Comparison of ENCODE assay signal across 9 mouse cellular contexts in the genomic region with DNA sequence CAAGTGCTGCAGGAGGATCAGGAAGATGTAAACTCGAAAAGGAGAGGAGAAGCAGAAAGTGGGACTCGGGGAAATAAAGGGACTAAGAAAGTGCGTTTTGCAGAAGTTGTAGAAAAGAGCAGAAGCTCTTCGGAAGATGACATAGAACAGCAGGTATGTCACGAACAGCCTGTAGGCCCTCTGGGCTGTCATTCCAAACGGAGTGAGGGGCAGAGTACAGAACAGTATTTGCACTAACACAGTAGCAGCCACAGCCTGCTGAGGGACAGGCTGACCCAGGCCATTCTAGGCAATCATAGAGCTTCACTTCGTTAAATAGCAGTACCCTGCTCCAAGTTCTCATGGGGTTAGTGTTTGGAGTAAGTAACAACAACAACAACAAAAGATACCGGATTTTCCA. TPM values are rescaled to one million over a fixed set of nuclear protein-coding genes. Genes with fewer than 3 reads are reported as not detected.
DNase-seq lines count a peak whose midpoint lies in the region; ATAC-seq and TF ChIP-seq lines count a peak whose summit lies in the region.
"Had no signal": no experiment of that assay in that cellular context is flagged by ENCODE, and none has a peak within 500 bp of the region (broad histone marks: within the 10 kb centered on the region; RNA-seq: fewer than 3 reads in every experiment).

No protein-coding gene starts in this region.

- H3K4me2 ChIP-seq in heart, embryonic 12.5 days = peak overlapping the region; percentile 91
- peak overlapping the region; percentile 92 for H3K4me2 ChIP-seq in hindbrain, embryonic 11.5 days (replicated peaks; ENCODE audit: low read depth, low read length)
- peak overlapping the region; percentile 92 for H3K4me2 ChIP-seq in midbrain, embryonic 11.5 days

- peaks cover 19% of the 10 kb centered on the region for H3K4me1 ChIP-seq in heart, embryonic 12.5 days (replicated peaks)
- peaks cover 11 to 19% of the 10 kb centered on the region in 2 experiments for H3K4me1 ChIP-seq in MEL (ENCODE audit: control insufficient read depth in 1 of 2, insufficient read depth in 2 of 2, low read length in 2 of 2)
- peaks cover 3% of the 10 kb centered on the region for H3K4me1 ChIP-seq in hindbrain, embryonic 11.5 days (replicated peaks; ENCODE audit: control insufficient read depth, insufficient read depth, low read length)
- peaks cover 12% of the 10 kb centered on the region for H3K4me1 ChIP-seq in midbrain, embryonic 11.5 days (ENCODE audit: control insufficient read depth, insufficient read depth, low read length)

- TF ChIP-seq CTCF in MEL (IDR thresholded peaks at IDR 0.05 in 2 of 3, conservative IDR thresholded peaks at IDR 0.05 in 1 of 3; ENCODE audit: control insufficient read depth in 1 of 3, insufficient read depth in 1 of 3, low read depth in 2 of 3, low read length in 3 of 3, poor library complexity in 1 of 3, severe bottlenecking in 1 of 3) = no peak

- TF ChIP-seq POLR2A in MEL (IDR thresholded peaks at IDR 0.05; ENCODE audit: control insufficient read depth in 1 of 2, insufficient read depth in 1 of 2, low read depth in 1 of 2, low read length in 2 of 2, poor library complexity in 1 of 2) = 0 out of 4 replicates have a peak, but pooled peaks of 1 of the 2 experiments have one; percentile 6

- H3K36me3 ChIP-seq in heart, embryonic 12.5 days = peaks cover 45% of the 10 kb centered on the region
- H3K36me3 ChIP-seq in MEL (ENCODE audit: control insufficient read depth in 1 of 2, insufficient read depth in 2 of 2, low read length in 2 of 2) = peaks cover 29 to 42% of the 10 kb centered on the region in 2 experiments
- peaks cover 3% of the 10 kb centered on the region; the same call in 1 of the 2 replicates for H3K36me3 ChIP-seq in hindbrain, embryonic 11.5 days (ENCODE audit: control insufficient read depth, insufficient read depth, low read length)
- H3K36me3 ChIP-seq in midbrain, embryonic 11.5 days (ENCODE audit: control insufficient read depth, insufficient read depth, low read length) = peaks cover 2% of the 10 kb centered on the region; the same call in 1 of the 2 replicates

- no peaks in the 10 kb centered on the region for H3K9me3 ChIP-seq in heart, embryonic 12.5 days (replicated peaks)
- no peaks in the 10 kb centered on the region for H3K9me3 ChIP-seq in MEL (replicated peaks; ENCODE audit: insufficient read depth, low read length)
- H3K9me3 ChIP-seq in hindbrain, embryonic 11.5 days (ENCODE audit: control insufficient read depth, low read length) = no peaks in the 10 kb centered on the region
- no peaks in the 10 kb centered on the region for H3K9me3 ChIP-seq in midbrain, embryonic 11.5 days (ENCODE audit: control insufficient read depth, low read length)

- 39% methylated on average over 8 of the region's 8 CpGs for WGBS in heart, embryonic 12.5 days
- 47% methylated on average over 8 of the region's 8 CpGs for WGBS in hindbrain, embryonic 11.5 days
- 55% methylated on average over 8 of the region's 8 CpGs for WGBS in midbrain, embryonic 11.5 days

- DNase-seq in heart, postnatal 14 days = no peak
- DNase-seq in MEL (ENCODE audit: low read depth, low spot score) = peak; percentile 60
- DNase-seq in hindbrain, embryonic 11.5 days (ENCODE audit: low spot score) = no peak
- DNase-seq in midbrain, embryonic 11.5 days (ENCODE audit: low spot score, missing footprints) = no peak
- no peak for DNase-seq in right cerebral cortex, postnatal 10 days (ENCODE audit: low spot score in 2 of 2)

- H3K79me2 ChIP-seq in MEL (ENCODE audit: control insufficient read depth, insufficient read depth, low read length, poor library complexity) = peaks cover 41% of the 10 kb centered on the region

- H3K9ac ChIP-seq in heart, embryonic 12.5 days = peak overlapping the region; percentile 88
- H3K9ac ChIP-seq in MEL (ENCODE audit: control insufficient read depth, low read depth, low read length, poor library complexity, severe bottlenecking) = peak overlapping the region; percentile 97
- peak overlapping the region; percentile 83 for H3K9ac ChIP-seq in hindbrain, embryonic 11.5 days (ENCODE audit: low read depth, low read length)
- H3K9ac ChIP-seq in midbrain, embryonic 11.5 days (ENCODE audit: low read length) = peak overlapping the region; percentile 85

- H3K4me3 ChIP-seq in heart, embryonic 12.5 days = peak overlapping the region; percentile 97
- peak overlapping the region; percentile 74 to 97 for H3K4me3 ChIP-seq in MEL (ENCODE audit: control insufficient read depth in 1 of 2, insufficient read depth in 1 of 2, low read depth in 2 of 2, low read length in 2 of 2)
- H3K4me3 ChIP-seq in hindbrain, embryonic 11.5 days (ENCODE audit: low read depth, low read length) = peak overlapping the region; percentile 88
- peak overlapping the region; percentile 94 for H3K4me3 ChIP-seq in midbrain, embryonic 11.5 days (ENCODE audit: low read depth, low read length)

- no peak for ATAC-seq in heart, embryonic 12.5 days (ENCODE audit: insufficient number of reproducible peaks, low FRiP score)
- no peak for ATAC-seq in hindbrain, embryonic 11.5 days (ENCODE audit: low FRiP score)
- ATAC-seq in midbrain, embryonic 11.5 days (ENCODE audit: low FRiP score) = no peak
- ATAC-seq in frontal cortex, adult (ENCODE audit: low TSS enrichment) = no peak
- no peak for ATAC-seq in megakaryocyte-erythroid progenitor cell, adult 5-6 weeks (replicated peaks; ENCODE audit: low FRiP score, low TSS enrichment, poor library complexity, severe bottlenecking)

- no peak for TF ChIP-seq RAD21 in MEL (IDR thresholded peaks at IDR 0.05; ENCODE audit: low read depth, low read length)

- TF ChIP-seq EP300 in MEL (IDR thresholded peaks at IDR 0.05; ENCODE audit: low read depth in 1 of 2, low read length in 2 of 2) = no peak

- no peak overlapping the region for H3K27ac ChIP-seq in heart, embryonic 12.5 days (ENCODE audit: poor library complexity, severe bottlenecking)
- no peak overlapping the region for H3K27ac ChIP-seq in MEL (ENCODE audit: control insufficient read depth, low read depth, low read length)
- no peak overlapping the region for H3K27ac ChIP-seq in hindbrain, embryonic 11.5 days (ENCODE audit: low read depth, low read length)
- H3K27ac ChIP-seq in midbrain, embryonic 11.5 days (ENCODE audit: low read depth, low read length) = no peak overlapping the region

- intact Hi-C loops in heart, postnatal 14 days (cut with DNase I) = no loop called here

- peaks cover 10% of the 10 kb centered on the region for H3K27me3 ChIP-seq in heart, embryonic 12.5 days (replicated peaks)
- H3K27me3 ChIP-seq in MEL (ENCODE audit: control insufficient read depth in 1 of 2, insufficient read depth in 2 of 2, low read length in 2 of 2) = peaks cover 0 to 7% of the 10 kb centered on the region in 2 experiments; a peak in 2 of 4 replicates
- no peaks in the 10 kb centered on the region for H3K27me3 ChIP-seq in hindbrain, embryonic 11.5 days (ENCODE audit: control insufficient read depth, insufficient read depth, low read length)
- H3K27me3 ChIP-seq in midbrain, embryonic 11.5 days (ENCODE audit: control insufficient read depth, insufficient read depth, low read length) = no peaks in the 10 kb centered on the region

TF ChIP-seq in MEL, 35 proteins besides CTCF, POLR2A, EP300 and RAD21:
- TF ChIP-seq ELF1 (IDR thresholded peaks at IDR 0.05; ENCODE audit: low read depth, low read length) (no peak), SIN3A (IDR thresholded peaks at IDR 0.05; ENCODE audit: low read length) (0 out of 2 replicates have a peak, but pooled peaks have one; percentile 28), MAX (IDR thresholded peaks at IDR 0.05; ENCODE audit: low read length) (0 out of 2 replicates have a peak, but pooled peaks have one; percentile 29), MYC (IDR thresholded peaks at IDR 0.05; ENCODE audit: low read depth, low read length) (no peak)

RNA-seq across cellular contexts. Expression of a gene that starts 1.0 kb away (rescaled TPM):
- 19.0 and 23.6 TPM in 2 replicates for polyA plus RNA-seq in heart, embryonic 12.5 days (2016; fragmentation: Nextera tagmentation; extraction: Ambion mirVana)
- total RNA-seq in heart, postnatal 14 days (2021) = 10 to 100 TPM; 13.7 to 14.1 TPM
- total RNA-seq in MEL (2012; rRNA removed) = 60.2 and 67.3 TPM in 2 replicates
- polyA plus RNA-seq in MEL (2012; ENCODE audit: insufficient read depth in 1 of 2, insufficient read length in 2 of 2, low read depth in 1 of 2, low replicate concordance in 2 of 2, missing spikeins in 1 of 2) = 10 to 100 TPM in 1 of 2 experiments, not detected in 1; 41.4 TPM
- 18.4 and 22.4 TPM in 2 replicates for polyA plus RNA-seq in hindbrain, embryonic 11.5 days (2014; fragmentation: Nextera tagmentation; extraction: Ambion mirVana)
- polyA plus RNA-seq in midbrain, embryonic 11.5 days (2014; fragmentation: Nextera tagmentation; extraction: Ambion mirVana) = 26.4 and 32.1 TPM in 2 replicates
- total RNA-seq in megakaryocyte-erythroid progenitor cell, adult 5-6 weeks (2014; fragmentation: Nextera tagmentation) = 17.5 and 19.8 TPM in 2 replicates
- total RNA-seq in megakaryocyte-erythroid progenitor cell, adult 5-6 weeks (2017) = 23.2 and 38.0 TPM in 2 replicates

RNA-seq across cellular contexts. Expression of a gene that starts 42.8 kb away (rescaled TPM):
- 0.08 TPM in 1 of 2 replicates, not detected in the other for polyA plus RNA-seq in heart, embryonic 12.5 days (2016; fragmentation: Nextera tagmentation; extraction: Ambion mirVana)
- total RNA-seq in heart, postnatal 14 days (2021) = not detected
- total RNA-seq in MEL (2012; rRNA removed) = not detected in 2 replicates
- not detected for polyA plus RNA-seq in MEL (2012; ENCODE audit: insufficient read depth in 1 of 2, insufficient read length in 2 of 2, low read depth in 1 of 2, low replicate concordance in 2 of 2, missing spikeins in 1 of 2)
- polyA plus RNA-seq in hindbrain, embryonic 11.5 days (2014; fragmentation: Nextera tagmentation; extraction: Ambion mirVana) = 0.32 and 0.74 TPM in 2 replicates
- not detected in 2 replicates for polyA plus RNA-seq in midbrain, embryonic 11.5 days (2014; fragmentation: Nextera tagmentation; extraction: Ambion mirVana)
- not detected in 2 replicates for total RNA-seq in megakaryocyte-erythroid progenitor cell, adult 5-6 weeks (2014; fragmentation: Nextera tagmentation)
- not detected in 2 replicates for total RNA-seq in megakaryocyte-erythroid progenitor cell, adult 5-6 weeks (2017)
- total RNA-seq: gastrocnemius, adult 8-10 months had no signal

RNA-seq across cellular contexts. Expression of a gene that starts 57.3 kb away (rescaled TPM):
- 14.0 and 14.3 TPM in 2 replicates for polyA plus RNA-seq in heart, embryonic 12.5 days (2016; fragmentation: Nextera tagmentation; extraction: Ambion mirVana)
- total RNA-seq in heart, postnatal 14 days (2021) = 10 to 100 TPM; 18.4 to 19.3 TPM
- total RNA-seq in MEL (2012; rRNA removed) = not detected in 2 replicates
- not detected for polyA plus RNA-seq in MEL (2012; ENCODE audit: insufficient read depth in 1 of 2, insufficient read length in 2 of 2, low read depth in 1 of 2, low replicate concordance in 2 of 2, missing spikeins in 1 of 2)
- polyA plus RNA-seq in hindbrain, embryonic 11.5 days (2014; fragmentation: Nextera tagmentation; extraction: Ambion mirVana) = 17.0 and 18.2 TPM in 2 replicates
- 13.9 and 16.5 TPM in 2 replicates for polyA plus RNA-seq in midbrain, embryonic 11.5 days (2014; fragmentation: Nextera tagmentation; extraction: Ambion mirVana)
- 1.4 and 1.7 TPM in 2 replicates for total RNA-seq in megakaryocyte-erythroid progenitor cell, adult 5-6 weeks (2014; fragmentation: Nextera tagmentation)
- total RNA-seq in megakaryocyte-erythroid progenitor cell, adult 5-6 weeks (2017) = 6.2 and 10.0 TPM in 2 replicates

Comparison
In these comparisons a context has a peak if more than half of its experiments do, and no peak if none do; other contexts are left out.
1. RNA of a gene that starts 57.3 kb away (polyA plus RNA-seq): 17.0 to 18.2 TPM in hindbrain, embryonic 11.5 days, 14.0 to 14.3 TPM in heart, embryonic 12.5 days and 13.9 to 16.5 TPM in midbrain, embryonic 11.5 days; not detected in MEL; every median in the first group is over 10 times any median in the second.
2. Peak in every context shown above with its lines, with median percentiles within 50 percentile points of each other: H3K4me2 ChIP-seq, H3K4me3 ChIP-seq and H3K9ac ChIP-seq.